Mouse (Mus musculus) cerebellum, postnatal 14 days (tissue): ENCODE data around the gene Bola3.
"Not testable (repeated sequence)": the region's sequence is repeated elsewhere in the genome, so short reads cannot be mapped to it uniquely, and the experiment has no call there.

Experiments used
- DNase-seq, 2 experiments: peaks; one replicate each; pipeline ENCODE4 v3.0.0; 2021; ENCODE audit warnings: mixed read lengths in 2 of 2

Gene Bola3

DNA sequence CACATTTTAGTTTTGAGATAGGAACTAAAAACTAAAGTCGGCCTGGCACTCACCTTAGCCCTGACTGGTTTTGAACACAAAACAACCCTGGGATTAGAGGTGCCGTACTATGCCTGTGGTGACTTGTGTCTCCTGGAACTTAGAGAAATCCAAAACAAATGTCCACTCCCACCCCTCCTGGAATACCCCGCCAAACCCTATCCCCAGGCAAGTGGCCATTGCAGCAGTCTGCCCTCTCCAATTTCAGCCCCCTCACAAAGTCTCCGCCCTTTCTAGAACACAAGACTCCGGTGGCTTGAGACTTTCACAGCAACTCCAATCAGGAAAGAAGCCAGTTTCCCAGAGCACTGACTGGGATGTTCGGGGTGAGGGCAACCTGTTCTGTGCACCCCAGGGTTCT, at the start of gene Bola3:
Gene Bola3 (plus strand): TSS at position 275 of the 400 bp plus-strand sequence.
- no peak for DNase-seq

DNA sequence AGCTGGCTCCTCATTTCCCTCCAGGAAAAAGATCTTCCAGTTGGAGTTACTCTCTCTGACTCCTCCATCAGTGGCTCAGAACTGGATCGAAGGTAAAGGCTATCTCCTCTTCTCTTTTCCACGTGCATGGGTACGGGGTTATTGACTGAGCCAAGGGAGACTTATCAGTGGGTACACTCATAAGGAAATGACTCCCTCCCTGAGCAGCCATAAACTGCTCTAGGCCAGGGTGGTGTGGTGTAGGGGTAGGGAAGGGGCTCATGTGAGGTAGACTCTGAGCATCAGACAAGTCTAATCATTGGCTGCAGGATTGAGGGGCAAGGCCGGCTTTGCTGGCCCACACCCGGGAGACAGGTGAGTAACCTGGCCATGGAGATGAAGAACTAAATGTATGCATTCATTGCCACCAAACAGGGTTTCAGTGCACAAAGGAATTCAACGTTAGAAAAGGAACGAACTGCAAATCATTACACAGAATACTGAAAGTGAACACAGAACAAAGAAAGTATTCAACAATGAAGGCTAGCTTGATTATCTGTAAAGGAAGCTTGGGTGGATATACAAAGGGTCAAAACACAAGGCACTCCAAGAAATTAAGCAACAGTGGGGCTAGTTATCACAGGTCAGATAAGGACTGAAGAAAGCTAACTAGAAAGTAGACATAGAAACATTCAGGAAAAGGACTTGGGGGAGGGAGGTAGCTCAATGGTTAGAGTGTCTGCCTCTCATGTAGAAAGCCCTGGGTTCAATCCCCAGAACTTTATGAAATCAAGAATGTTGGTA, 48.3 kb upstream of the Bola3 start:
- DNase-seq = no peak

DNA sequence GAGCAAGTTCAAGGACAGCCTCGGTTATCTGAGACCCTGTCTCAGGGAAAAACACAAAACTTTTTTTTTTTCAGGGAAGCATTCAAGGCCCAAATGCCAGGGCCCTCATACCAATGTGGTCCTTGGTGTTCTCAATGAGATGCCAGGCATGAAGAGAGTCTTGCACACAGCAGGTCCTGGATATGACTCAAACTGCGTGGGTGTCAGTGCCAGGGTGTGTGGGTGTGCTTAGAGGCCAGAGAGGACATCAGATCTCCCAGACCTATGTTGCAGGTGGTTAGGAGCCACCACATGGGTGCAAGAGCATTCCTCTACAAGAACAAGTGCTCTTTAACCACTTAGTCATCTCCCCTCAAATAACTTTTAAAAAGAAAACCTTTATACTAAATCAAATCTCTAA, 47.7 kb upstream of the Bola3 start:
- peak; percentile 13 to 19 for DNase-seq

- DNase-seq = no peak
Measured at GRCm38 (mm10) chr6:83302264-83302663, 46.7 kb upstream of the Bola3 start.

DNA sequence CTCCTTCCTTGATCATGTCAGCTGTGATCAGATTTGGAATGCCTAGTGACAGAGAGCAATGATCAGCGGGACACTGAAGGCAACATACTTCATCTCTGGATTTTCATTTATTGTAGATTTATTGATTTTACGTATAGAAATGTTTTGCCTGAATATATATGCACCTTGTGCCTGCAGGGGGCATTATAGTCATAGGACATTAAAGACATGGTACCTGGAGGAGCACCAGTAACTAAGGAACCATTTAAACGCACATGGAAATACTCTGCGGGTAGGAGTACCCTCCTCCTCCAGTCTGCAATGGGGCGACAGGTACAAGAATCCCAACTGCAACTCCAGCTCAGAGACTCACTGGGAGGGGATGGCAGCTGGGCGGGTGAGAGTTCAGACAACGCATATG, 39.9 kb upstream of the Bola3 start:
- no peak for DNase-seq

DNA sequence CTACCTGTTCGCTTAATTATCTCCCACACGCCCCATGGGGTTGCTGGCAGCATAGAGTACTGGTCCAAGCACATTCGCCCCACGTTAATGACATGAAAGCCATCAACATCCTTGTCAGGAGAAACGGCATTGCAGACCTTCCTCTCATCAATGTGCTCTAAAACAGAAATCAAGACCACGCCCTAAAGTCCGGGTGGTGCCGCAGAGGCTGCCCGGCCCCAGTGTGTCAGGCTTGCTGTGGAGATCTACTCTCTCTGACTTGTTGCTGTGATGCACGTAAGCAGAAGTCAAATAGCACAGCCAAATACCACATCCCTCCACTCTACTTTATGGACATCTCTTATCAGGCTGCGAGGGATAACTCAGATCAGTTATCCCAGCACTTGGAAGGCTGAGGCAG, 37.7 kb upstream of the Bola3 start:
- DNase-seq = no peak

DNA sequence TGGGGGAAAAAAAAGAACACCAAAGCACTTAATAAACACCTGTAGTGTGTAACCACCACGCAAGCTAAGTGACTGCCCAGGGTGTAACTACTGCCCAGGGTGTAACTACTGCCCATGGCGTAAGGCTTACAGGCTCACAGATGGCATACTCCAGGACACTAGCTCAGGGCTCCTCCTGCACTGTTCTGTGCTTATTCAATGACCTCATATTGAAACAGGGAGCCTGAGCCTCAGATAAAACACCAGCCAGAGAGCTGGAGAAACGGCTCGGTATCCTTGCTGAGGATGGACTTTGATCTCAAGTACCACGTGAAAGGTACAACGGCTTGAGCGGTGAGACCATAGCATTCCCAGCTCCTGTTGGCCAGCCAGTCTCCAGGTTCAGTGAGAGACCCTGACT, 36.9 kb upstream of the Bola3 start:
- no peak for DNase-seq

- DNase-seq = no peak
Measured at GRCm38 (mm10) chr6:83312514-83312913, 36.4 kb upstream of the Bola3 start.

DNA sequence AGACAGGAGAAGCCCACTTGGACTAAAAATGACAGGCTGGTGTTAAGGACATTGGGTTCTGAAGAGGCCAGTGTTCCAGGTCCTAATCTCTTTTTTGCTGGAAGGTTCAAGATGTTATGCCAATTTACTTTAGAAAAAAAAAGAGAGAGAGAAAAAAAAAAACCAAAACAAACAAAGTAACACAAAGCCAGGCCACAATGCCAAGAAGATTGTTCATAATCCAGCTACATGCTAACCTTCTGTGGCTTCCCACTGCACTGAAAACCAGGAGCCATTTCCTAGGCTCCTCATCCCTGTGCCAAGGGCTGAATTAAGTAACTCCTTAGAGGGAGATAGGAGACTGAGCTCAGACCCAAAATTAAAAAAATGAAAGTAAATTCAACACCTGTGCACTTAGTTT, 33.7 kb upstream of the Bola3 start:
- no peak for DNase-seq

DNA sequence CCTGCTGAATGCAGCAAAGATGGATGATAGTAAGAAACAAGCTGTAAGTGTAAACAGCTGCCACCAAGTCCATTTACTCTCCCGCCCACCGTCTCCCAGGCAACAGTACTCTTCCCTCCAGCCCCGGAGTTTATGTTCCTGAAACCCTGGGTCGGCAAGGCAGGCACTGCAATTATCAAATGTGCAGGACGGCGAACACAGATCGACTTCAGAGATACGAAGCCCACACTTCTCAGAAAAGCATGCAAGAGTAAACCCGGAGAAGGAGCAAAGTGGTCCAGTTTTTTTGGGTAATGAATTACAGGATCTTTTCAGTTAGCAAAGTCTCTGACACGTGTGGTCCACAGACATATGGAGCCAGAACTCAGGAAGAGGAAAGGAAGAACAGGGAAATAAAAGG, 32.9 kb upstream of the Bola3 start:
- no peak for DNase-seq

GRCm38 (mm10) chr6:83317108-83317741, 31.7 kb upstream of the Bola3 start:
- DNase-seq = peak; percentile 95 to 96

DNA sequence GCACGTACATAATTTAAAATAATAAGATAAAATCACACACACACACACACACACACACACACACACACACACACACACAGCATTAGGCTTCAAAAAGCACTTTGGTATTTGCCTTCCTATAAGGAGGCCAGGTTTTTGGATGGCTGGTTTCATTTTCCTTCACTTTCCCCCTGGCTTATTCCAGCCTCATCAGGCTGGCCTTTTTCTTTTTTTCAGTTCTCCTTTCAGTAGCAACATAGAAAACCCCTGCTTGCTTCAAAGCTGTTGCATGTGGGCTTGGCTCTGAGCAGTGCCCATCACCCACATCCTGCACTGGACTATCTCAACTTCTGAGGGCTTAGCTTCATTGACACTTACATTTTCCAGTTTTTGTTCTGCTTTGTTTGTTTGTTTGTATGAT, 27.0 kb upstream of the Bola3 start:
- DNase-seq = no peak

GRCm38 (mm10) chr6:83322794-83323193, 26.2 kb upstream of the Bola3 start:
- DNase-seq = no peak

DNA sequence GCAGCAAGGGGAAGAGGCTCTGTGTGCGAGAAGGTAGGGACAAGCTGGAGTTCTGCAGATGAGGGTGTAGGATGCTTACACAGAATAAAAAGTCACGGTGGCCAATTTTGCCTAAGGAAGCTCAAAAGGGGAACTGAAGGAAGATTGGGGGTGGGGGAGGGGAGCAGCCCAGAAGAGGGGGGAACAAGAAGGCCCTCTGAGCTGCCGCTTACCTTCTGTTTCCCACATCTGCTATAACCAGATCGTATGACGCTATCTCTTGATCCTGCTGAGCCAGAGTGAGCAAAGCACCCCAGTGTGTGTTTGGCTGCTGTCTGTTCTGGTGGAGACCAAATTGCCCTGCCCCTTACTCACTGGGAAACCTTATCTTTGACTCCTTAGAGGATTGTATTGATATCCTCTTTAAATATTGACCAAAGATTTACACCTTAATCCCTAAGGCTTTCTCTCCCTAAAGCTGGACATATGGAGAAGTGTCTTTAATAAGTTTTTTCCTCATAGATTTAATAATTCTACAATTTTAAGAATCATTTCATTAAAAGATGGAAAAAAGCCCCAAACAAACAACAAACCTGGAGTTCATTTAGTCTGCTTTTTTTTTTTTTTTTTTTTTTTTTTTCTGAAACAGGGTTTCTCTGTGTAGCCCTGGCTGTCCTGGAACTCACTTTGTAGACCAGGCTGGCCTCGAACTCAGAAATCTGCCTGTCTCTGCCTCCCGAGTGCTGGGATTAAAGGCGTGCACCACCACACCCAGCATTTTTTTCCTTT, 25.1 kb upstream of the Bola3 start:
- no peak for DNase-seq

- peak; percentile 95 to 96 for DNase-seq
Measured at GRCm38 (mm10) chr6:83325525-83326393, 23.2 kb upstream of the Bola3 start, which contains the start of the genes Mthfd2 and Mob1a. Mthfd2 (minus strand) TSS chr6:83325908. Mob1a (plus strand) TSS chr6:83326016.

GRCm38 (mm10) chr6:83326394-83326736, 22.6 kb upstream of the Bola3 start:
- no peak for DNase-seq

DNA sequence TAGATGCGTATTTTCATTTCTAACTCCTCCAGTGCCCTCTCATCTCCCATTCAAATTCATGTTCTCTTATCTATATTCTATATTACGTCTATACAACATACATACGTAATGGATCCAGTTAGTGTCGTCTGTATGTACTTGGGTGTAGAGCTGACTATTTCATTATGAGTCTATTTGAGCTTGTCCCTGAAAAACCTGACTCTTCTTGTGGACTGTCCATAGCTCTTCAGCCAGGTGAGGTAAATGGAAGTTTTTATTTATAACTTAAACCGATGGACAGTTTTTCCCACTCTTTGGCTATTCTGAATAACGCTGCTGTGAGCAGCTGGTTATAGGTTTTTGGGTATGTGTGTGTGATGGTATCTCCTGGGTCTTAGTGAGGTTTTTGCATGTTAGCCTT, 22.2 kb upstream of the Bola3 start:
- no peak for DNase-seq

DNA sequence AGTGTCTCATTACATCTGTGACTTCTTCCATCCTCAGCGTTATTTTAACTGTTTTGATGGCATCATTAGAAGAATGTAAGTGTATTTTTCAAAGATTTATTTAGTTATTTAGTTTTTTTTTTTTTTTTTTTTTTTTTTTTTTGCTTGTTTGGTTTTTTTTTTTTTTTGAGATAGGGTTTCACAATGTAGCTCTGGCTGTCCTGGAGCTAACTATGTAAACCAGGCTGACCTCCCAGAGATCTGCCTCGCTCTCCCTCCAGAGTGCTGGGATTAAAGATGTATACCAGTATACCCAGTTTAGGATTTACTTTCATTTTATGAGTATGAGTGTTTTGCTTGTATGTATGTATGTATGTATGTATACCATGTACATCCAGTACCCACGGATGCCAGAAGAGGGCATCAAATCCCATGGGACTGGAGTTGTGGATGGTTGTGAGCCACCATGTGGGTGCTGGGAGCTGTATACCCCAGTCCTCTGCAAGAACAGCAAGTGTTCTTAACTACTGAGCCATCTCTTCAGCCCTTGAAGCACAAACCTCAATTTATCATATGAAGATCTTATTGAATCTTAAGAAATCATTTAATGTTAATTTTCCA, 21.3 kb upstream of the Bola3 start:
- peak in 1 of 2 experiments; percentile 13 for DNase-seq

GRCm38 (mm10) chr6:83341387-83341786, 7.6 kb upstream of the Bola3 start:
- peak; percentile 71 for DNase-seq

- peak; percentile 38 to 42 for DNase-seq
Measured at GRCm38 (mm10) chr6:83342957-83343356, 6.0 kb upstream of the Bola3 start.

- not testable (repeated sequence) for DNase-seq
Measured at GRCm38 (mm10) chr6:83345285-83345684, 3.7 kb upstream of the Bola3 start.

DNA sequence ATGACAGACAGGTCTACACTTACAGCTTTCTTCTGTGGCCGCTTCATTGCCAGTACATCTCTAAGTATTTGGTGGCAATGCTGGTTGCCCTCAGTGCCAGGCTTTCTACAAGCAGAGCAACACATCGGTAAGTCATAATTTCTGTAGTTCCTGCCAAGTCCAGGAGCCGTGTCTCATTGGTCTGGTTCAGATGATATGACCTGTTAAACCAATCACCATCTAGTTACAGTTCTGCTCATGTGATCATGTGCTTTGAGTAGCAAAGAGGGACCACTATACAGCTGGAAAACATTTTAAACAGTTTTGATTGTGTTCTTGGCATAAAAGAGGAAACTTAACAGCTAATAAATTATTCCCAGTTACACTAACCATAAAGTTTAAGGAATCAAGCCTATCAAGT, 1.0 kb upstream of the Bola3 start:
- DNase-seq = no peak
